Mouse (Mus musculus) megakaryocyte progenitor cell, adult 5-6 weeks (primary cell): ENCODE measurements at regions not wholly inside any gene's neighbourhood (a gene's known extent, or its start where the extent isn't known, plus 50 kb on each side); places are given as distances from the start of the nearest gene placed in this dataset.

Source experiments
- ATAC-seq: replicated peaks from 2 replicates; pipeline ENCODE4 v1.8.0; 2016; ENCODE audit warnings: mild to moderate bottlenecking, moderate TSS enrichment, inconsistent platforms; ENCODE audit not compliant: poor library complexity

DNA sequence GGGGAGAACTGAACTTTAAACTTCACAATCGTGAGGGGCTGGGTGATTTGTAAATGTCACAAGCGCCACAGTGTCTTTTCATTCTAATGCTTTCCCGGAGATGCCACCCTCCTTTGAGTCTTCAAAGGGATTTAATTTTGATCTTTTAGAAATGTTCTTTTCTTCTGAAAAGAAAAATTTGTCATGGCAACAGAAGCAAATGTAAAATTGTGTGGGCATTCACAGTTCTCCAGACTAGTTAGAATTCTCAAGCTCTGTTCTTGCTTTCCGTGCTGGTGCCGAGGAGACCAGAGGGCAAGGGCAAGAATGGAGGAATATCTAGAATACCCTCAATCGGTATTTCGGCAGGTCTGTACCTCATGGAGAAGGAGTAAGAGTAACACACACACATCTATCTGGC, 164.1 kb upstream of the Ccdc122 start:
- ATAC-seq: no peak

DNA sequence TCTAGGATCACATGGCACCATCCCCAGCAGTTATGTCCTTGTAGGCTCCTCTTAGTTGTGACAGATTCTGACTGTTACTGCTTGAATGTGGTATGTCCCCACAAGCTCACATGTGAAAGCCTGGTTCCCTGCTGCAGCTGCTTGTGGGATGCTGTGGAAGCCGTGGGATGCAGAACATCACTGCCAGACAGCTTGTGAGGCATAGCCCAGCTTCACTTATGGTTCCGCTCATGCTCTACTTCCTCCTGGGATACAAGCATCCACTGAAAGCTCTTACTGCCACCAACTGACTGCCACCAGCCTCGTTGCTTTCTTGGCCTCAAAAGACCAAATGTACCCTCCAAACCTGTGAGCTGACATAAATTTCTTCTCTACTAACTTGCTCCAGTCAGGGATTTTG, 167.7 kb upstream of the Ccdc122 start:
- ATAC-seq: no peak

DNA sequence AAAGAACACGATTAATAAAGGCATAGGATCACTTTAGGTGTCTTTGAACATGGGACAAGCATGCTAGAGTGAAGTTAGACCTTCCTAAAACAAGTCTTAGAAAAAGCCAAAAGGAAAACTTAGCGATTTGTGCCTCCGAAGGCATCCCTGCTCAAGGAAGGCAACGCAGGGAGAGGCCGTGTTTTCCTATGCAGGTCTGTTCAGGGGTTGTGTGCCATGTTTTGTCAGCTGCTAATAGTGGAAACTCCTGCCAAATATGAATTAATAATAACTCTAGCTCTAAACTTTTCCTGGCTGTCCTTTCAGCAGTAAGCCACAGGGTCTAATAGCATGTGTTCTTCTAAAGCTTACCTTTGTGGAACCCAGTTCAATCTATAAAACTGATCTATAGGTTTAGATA, 168.4 kb upstream of the Ccdc122 start:
- no peak for ATAC-seq

DNA sequence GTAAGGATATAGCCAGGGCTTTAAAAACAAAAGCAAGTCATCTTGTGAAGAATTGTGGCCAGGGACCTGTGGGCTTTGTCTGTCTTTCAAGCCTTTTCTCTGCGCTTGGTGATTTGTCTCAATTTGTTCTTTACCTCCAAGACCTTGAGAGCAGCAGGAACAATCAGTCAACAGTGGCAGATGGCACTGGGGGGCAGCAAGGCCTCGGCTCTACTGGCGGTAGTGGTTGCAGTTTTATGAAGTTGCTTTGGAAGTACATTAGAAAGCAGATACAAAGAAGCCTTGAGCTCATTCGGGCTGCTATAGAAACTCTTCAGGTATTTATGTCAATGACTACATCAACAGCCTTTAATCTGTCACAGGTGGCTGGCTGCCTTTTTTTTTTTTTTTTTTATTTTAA, 171.9 kb upstream of the Ccdc122 start:
- no peak for ATAC-seq

DNA sequence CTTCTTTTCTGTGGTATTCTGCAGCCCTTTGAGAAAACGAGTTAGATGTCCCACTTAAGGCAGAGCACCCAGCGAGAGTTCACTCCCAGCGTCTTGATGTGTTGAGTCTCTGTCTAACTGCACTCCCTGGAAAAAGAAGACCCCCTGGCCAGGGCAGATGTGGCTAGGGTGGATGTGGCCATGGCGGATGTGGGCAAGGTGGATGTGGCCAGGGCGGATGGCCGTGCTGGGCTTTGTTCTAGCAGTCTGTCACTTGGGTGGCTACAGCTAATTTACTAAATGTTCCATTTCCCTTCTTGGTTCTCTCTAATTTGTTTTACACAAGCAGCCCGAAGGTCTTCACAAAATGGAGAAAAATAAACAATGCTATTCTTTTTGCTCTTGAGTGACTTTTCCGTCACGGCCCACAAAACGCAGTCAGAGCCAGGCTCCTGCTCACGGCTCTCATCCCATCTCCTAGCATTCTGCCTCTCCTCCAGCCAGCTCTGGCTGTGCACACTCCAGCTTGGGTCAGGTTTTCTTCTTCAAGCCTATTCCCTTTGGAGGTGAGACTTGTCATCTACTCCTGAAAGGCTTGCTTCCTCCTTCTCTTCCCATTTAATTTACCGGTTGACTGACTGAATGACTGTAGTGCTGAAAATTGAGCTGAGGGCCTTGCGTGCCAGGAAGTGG, 173.4 kb upstream of the Ccdc122 start:
- ATAC-seq: no peak

DNA sequence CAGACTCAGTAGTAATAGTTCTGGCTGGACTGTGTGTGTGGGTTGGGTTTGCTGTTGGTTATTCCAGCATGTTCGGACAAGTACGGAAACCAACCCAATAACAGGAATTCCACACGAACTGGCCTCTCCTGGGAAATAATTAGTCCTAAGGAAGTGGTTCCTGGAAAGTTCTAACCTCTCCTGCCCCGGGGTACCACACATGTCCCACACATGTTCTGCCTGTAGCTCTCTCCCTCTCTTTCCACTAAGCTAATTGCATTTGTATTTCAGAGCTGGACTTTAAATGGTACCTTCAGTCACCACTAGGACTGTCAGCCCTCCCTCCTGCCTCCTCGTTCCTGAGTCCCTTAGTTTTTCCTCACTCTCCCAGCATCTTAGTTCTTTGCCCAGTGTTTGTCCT, 178.2 kb upstream of the Ccdc122 start:
- no peak for ATAC-seq

DNA sequence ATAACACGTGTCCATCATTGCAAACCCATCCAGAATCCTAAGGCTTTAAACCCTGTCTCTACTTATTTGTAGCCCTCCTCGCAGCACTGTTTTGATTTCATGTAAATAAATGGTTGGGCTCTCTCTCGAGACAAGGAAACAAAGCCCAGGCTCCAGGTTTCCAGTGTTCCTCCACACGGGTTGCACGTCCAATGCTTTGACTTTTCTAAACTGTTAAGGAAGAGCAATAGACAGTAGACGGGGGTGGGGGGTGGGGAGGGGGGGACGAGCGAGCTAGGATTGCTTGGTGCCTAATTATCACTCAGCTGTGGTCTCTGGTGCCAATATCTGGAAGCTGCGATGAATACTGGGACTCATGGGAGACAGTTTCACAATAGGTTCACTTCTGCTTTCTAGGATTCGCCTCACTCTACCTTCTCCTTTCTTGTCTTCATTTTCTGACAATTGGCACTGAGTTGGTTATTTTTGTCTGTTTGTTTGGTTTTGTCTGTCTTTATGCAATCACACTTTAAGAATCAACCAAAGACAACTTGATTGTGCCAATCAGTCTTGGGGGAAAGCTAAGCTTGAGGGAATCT, 179.3 kb upstream of the Ccdc122 start:
- peak; percentile 86 for ATAC-seq

DNA sequence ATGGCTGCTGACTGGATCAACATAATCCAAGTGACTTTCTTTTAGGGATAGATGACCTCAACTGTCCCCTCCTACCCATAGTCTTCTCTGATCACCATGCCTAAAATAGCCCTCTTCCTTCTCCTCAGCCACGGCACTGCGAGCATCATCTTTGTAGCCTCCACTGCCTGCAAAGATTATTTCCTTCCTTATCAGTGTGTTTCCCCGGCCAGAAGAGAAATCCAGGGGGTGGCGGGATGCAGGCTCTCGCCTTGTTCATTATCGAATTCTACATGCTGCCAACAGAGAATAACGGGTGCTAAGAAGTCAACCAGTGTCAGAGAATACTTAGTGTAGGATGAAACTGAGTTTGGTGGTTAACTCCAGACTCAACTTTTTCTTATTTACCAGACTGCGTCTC, 180.0 kb upstream of the Ccdc122 start:
- ATAC-seq: peak; percentile 67

DNA sequence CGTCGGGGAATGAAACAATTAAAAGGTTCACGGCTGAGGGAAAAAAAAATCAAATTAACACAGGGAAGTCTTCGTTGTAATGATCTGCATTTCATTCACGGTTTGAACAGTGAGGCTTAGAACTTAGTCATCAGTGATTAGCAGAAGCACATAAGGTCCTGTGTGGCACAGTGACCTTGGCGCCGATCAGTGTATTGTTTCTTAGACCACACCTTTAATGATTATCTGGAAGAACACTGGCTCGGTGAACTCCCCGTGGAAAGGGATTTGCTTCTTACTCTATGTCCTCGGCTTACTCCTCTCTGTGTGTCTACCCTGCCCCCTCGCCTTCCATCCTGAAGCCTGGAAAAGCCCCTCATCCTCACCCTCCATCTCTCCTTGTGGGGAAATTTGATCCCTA, 181.6 kb upstream of the Ccdc122 start:
- no peak for ATAC-seq

DNA sequence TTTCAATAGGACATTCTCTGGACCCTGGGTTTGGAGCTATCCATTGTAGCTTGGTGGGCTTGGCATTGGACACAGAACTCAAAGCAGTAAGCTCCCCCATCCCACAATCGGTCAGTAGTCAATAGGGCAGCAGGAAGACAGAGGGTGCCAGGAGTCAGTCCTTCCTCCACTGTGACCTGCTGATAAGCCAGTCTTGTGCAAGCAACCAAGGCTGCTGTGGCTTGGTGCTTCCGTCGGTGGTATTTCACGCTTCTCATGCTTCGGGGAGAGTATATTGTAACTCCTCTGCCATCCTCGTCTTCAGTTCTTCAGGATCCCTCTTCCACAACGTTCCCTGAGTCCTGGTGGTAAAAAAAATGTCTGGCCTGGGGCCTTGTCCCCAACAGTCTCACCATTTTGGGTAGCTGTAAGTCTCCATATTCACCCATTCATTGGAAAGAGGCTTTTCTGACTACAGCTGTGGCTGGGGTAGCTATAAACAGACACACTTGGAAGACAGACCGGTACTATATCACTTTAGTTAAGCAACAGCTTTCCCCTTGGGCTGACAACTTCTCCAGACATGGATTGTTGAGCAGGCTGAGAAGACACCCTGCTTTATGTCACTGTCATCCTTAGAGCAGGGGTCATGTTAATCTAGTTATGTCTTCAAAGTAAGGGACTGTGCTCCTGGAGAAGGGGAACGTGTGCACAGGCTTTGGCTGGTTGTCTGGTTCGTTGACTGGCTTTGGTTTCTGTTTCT, 184.9 kb upstream of the Ccdc122 start:
- peak; percentile 96 for ATAC-seq

DNA sequence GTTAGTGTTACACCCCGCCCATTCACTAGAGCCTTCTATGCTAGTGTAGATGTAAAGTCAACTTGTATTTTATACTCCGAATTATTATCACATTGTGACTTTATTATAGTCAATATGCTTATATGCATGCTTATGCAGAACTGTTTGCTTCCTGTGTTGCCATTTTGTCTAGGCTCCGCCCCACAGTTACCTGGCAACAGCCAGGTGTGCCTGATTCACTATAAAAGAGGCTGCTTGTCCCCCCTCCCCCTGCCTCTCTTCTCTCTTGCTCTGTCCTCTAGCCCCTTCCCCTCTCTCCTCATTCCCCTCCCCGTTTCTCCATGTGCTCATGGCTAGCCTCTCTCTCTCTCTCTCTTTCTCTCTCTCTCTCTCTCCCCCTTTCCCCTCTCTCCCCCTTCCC, 185.9 kb upstream of the Ccdc122 start:
- no peak for ATAC-seq

DNA sequence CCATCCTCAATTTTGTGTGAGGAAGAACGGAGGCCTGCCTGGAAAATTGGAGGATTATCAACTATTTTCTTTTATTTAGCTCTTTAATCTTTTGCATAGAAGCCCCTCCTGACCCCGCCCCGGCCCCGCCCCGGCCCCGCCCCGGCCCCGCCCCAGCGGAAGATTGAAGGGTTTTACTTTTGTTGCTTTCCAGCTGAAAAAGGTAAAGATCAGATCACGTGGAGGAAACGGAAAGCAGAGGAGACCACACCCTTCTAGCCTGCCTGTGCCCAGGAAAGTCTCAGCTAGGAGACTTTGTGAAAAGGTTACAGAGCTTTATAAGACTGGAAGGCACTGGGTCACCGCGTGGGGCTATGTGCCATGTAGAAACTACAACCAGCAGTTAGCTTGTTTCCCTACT, 186.5 kb upstream of the Ccdc122 start:
- ATAC-seq: no peak

DNA sequence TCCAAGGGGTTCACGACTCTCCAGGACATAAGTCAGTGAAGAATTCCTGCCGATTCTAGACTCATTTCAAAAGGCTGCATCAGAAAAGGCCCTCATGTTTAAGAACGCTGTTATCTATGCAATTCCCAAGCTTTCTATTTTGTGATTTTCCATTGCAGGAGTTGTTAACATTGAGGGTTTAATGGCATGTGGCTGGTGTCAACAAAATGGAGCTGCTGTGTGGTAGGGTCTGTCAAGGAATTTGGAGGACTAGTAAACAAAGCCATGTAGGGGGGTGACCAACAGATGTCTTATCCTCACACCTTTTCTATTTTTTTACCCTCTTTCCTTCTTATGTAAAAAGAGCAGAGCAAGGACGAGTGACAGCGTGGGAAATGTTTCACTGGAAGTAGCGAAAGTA, 186.9 kb upstream of the Ccdc122 start:
- ATAC-seq: no peak

DNA sequence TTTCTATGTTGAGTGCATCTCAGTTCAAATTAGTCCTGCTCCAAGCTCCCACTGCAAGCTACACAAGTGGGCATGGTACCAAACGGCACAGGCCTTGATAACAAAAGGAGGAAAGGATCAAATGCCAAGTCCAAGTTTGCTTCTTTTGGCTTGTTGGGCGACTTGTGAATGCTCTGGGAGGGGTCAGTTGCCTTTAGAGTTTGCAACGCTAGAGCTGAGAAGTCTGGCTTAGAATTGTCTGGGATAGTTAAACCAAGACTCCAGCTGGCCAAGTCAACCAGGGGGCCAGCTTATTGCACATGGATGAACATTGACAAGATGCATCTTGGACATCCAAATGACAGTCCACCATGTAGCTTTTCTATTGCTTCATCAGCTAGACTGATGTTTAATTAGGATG, 187.5 kb upstream of the Ccdc122 start:
- no peak for ATAC-seq

DNA sequence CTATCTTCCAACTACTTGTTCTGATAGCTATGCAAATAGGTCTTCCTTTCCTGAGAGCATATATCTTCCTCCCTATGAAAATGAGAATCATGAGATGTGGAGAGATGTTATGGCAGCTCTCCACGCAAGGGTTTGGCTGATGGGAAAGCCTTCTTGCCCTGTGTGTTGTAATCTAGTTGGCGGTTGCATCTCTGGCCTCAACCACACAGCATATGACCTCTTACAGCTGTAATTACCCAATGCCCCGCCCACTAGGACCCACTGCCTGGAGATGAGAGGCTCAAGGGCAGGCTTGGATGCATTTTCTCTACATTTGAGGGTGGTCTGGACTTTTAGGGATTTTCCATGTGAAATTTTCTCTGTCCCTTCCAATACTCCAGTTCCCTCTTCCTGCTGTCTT, 190.9 kb upstream of the Ccdc122 start:
- peak; percentile 93 for ATAC-seq

DNA sequence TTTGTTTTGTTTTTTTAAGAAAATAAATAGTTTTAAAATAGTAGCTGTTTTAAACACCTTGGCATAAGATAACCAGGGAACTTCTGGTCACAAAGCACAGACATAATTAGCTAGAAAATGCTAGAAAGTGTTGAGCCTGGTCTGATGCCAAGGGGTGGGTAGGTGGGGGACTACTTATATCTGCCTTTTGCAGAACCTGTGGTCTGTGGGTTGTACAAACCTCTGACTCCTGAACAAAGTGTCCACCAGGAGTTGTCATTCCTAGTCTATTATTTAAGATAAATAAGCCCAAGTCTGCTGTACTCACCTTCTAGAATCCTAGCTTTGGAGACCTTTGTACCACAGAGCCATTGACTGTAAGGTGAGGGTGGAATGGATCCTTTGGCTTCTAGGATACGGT, 191.9 kb upstream of the Ccdc122 start:
- ATAC-seq: peak; percentile 80

DNA sequence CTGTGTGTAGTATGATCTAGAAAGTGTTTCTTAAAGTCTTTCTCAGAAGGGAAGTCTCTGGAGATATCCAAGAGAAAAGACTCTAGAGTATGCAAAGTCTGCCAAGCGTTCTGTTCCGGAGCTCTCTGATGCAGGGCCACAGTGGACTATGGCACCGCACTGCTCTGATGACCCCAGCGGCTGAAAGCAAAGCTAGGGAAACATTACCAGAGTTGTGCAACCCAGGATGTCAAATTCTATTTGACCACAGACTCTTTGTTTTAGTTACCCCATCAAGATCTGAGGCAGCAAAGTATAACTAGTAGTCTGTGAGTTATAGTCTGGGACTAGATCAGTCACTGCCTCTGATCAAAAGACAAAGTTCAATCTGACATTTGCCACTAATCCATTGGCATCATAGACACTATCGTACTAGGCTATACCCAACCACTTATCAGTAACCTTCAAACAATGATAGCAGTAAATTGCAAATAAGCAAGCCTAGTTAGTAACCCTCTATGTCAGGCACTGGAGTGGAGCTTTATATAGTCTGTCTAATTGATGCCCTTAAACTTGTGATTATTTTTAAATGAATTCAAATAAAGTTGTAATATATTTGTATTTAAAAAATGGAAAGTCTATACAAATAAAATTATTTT, 198.9 kb upstream of the Ccdc122 start:
- peak; percentile 68 for ATAC-seq

DNA sequence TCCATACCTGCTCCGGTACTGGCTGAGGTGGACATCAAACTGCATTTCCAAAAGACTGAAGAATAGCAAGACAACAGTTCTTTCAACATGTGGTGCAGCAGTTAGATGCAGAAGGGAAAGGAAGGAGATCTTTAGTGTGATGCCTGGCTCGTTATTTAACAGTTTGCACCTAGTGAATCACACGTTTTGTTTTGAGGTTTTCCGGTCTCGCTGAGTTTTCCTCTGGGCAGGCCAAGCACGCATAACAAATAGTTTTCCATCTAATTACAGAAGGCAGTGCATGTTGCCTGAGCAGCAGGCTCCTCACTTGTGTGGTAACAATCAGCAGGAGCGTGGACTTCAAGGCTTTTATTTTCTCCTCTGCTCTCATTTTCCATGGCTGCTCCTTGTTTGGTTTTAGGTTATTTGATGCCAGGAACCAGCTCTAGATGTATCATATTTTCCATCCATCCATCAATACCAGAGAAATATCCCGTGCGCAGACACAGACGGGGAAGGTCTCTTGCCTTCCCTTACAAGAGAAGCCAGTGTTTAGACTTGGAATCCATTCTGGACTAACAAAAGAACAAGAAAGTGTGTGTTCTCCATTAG, 199.6 kb upstream of the Ccdc122 start:
- no peak for ATAC-seq

DNA sequence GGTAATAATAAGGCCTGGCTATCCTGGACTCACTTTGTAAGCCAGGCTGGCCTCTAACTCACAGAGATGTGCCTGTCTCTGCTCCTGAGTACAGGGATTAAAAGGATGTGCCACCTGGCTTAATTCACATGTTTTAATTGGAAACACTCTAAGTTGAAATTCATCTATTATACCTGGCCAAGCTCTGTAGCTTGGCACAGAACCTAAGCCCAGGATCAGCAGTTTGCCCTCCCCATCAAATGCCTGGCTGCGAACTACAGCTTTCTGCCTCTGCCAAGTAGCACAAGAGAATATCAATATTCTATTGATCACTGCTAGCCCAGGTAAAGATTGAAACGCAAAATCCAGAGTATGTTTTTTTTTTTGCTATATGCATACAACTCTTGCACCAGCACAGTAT, 200.3 kb upstream of the Ccdc122 start:
- no peak for ATAC-seq

DNA sequence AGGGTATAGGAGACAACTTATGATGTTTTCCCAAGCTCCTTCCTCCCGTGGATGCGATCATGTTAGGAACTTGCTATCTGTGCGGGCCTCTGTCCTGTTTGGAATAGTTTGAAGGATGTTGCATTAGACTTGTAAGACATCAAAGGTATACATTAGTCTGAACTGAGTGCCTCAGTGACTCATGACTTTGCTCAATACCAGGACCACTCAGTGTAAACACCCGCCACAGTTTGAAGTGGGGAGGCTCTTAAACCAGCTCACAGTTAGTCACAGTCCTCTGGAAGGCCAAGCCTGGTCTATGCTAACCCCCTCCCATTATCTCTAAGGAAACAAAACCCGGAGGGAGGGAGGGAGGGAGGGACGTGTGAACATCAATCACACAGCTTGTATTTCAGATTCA, 202.5 kb upstream of the Ccdc122 start:
- no peak for ATAC-seq

DNA sequence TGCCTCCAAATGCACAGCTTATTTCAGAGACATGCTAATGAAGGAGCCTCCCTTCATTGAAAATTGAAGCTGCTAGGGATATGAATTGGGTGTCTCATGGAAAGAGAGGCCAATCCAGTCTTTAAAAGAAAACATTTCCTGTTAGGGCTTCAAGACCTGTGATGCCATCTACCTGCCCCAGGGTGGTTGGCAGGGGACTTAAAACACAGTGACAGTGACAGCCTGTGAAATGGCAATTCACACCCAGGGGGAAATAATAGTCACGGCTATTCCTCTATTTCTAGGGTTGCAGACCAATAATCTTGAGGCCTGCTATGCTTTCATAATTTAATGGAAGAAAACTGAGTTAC, 207.4 kb upstream of the Ccdc122 start:
- no peak for ATAC-seq
